Mouse (Mus musculus): ENCODE measurements around the gene Clca3a2. TPM values are rescaled to one million over a fixed set of nuclear protein-coding genes. Genes with fewer than 3 reads are reported as not detected.
"Not testable (repeated sequence)": the region's sequence is repeated elsewhere in the genome, so short reads cannot be mapped to it uniquely, and the experiment has no call there.

Clca3a2 gene
- polyA plus RNA-seq (2016; fragmentation: Nextera tagmentation; extraction: Ambion mirVana): not detected in 2 replicates

- H3K27me3 ChIP-seq (ENCODE audit: poor library complexity, severe bottlenecking); H3K4me3 ChIP-seq; H3K36me3 ChIP-seq (replicated peaks); DNase-seq (ENCODE audit: extremely low spot score, low spot score); H3K4me1 ChIP-seq; H3K27ac ChIP-seq; H3K9me3 ChIP-seq: not testable (repeated sequence)
- 84% methylated on average over 6 of the region's 6 CpGs for WGBS
Measured at GRCm38 (mm10) chr3:144819219-144819618, at the start of gene Clca3a2. Gene Clca3a2, minus strand, starts transcription at chr3:144819494.

GRCm38 (mm10) chr3:144849584-144849983 is 30.3 kb upstream of the Clca3a2 start:
- no peak overlapping the region for H3K27ac ChIP-seq
- H3K4me1 ChIP-seq: no peaks in the 10 kb centered on the region
- H3K9me3 ChIP-seq: no peaks in the 10 kb centered on the region
- H3K4me3 ChIP-seq: no peak overlapping the region
- no peak for DNase-seq (ENCODE audit: extremely low spot score, low spot score)
- no peaks in the 10 kb centered on the region for H3K27me3 ChIP-seq (ENCODE audit: poor library complexity, severe bottlenecking)
- WGBS: 87% methylated on average over 4 of the region's 4 CpGs
- H3K36me3 ChIP-seq (replicated peaks): no peaks in the 10 kb centered on the region

- H3K36me3 ChIP-seq (replicated peaks); H3K27ac ChIP-seq; H3K4me3 ChIP-seq; H3K27me3 ChIP-seq (ENCODE audit: poor library complexity, severe bottlenecking); H3K4me1 ChIP-seq; DNase-seq (ENCODE audit: extremely low spot score, low spot score); H3K9me3 ChIP-seq: not testable (repeated sequence)
- 90% methylated on average over 9 of the region's 9 CpGs for WGBS
Measured at GRCm38 (mm10) chr3:144849014-144849556, 29.8 kb upstream of the Clca3a2 start, which contains the start of gene Clca3b. Gene Clca3b, minus strand, starts transcription at chr3:144849357.

- Histone ChIP-seq H3K4me1 (no peaks in the 10 kb centered on the region), H3K27me3 (ENCODE audit: poor library complexity, severe bottlenecking) (no peaks in the 10 kb centered on the region), H3K27ac (no peak overlapping the region), H3K36me3 (replicated peaks) (no peaks in the 10 kb centered on the region), H3K4me3 (no peak overlapping the region), H3K9me3 (no peaks in the 10 kb centered on the region)
- WGBS: 94% methylated on average over 6 of the region's 6 CpGs
- DNase-seq (ENCODE audit: extremely low spot score, low spot score): no peak
Measured at GRCm38 (mm10) chr3:144827257-144827656, 8.0 kb upstream of the Clca3a2 start.

- WGBS: 27% methylated on average over 10 of the region's 10 CpGs
- Histone ChIP-seq H3K36me3 (replicated peaks) (no peaks in the 10 kb centered on the region), H3K9me3 (no peaks in the 10 kb centered on the region), H3K27me3 (ENCODE audit: poor library complexity, severe bottlenecking) (no peaks in the 10 kb centered on the region), H3K4me1 (no peaks in the 10 kb centered on the region), H3K4me3 (no peak overlapping the region), H3K27ac (no peak overlapping the region)
- peak; percentile 62 for DNase-seq (ENCODE audit: extremely low spot score, low spot score)
Measured at GRCm38 (mm10) chr3:144825151-144825550, 5.9 kb upstream of the Clca3a2 start.

- no peaks in the 10 kb centered on the region for H3K36me3 ChIP-seq (replicated peaks)
- H3K27me3 ChIP-seq (ENCODE audit: poor library complexity, severe bottlenecking): no peaks in the 10 kb centered on the region
- H3K4me3 ChIP-seq: no peak overlapping the region
- WGBS: 80% methylated on average over 5 of the region's 5 CpGs
- no peaks in the 10 kb centered on the region for H3K9me3 ChIP-seq
- DNase-seq (ENCODE audit: extremely low spot score, low spot score): no peak
- no peaks in the 10 kb centered on the region for H3K4me1 ChIP-seq
- H3K27ac ChIP-seq: no peak overlapping the region
Measured at GRCm38 (mm10) chr3:144823331-144823730, 4.0 kb upstream of the Clca3a2 start.

- Histone ChIP-seq H3K36me3 (replicated peaks) (no peaks in the 10 kb centered on the region), H3K9me3 (no peaks in the 10 kb centered on the region), H3K4me3 (no peak overlapping the region), H3K27me3 (ENCODE audit: poor library complexity, severe bottlenecking) (no peaks in the 10 kb centered on the region), H3K27ac (no peak overlapping the region), H3K4me1 (no peaks in the 10 kb centered on the region)
- DNase-seq (ENCODE audit: extremely low spot score, low spot score): no peak
- WGBS: 90% methylated on average over 1 of the region's 1 CpGs
Measured at GRCm38 (mm10) chr3:144820632-144821031, 1.3 kb upstream of the Clca3a2 start.

- H3K4me1 ChIP-seq; H3K36me3 ChIP-seq (replicated peaks); DNase-seq (ENCODE audit: extremely low spot score, low spot score); H3K4me3 ChIP-seq; H3K27ac ChIP-seq; H3K27me3 ChIP-seq (ENCODE audit: poor library complexity, severe bottlenecking); H3K9me3 ChIP-seq: not testable (repeated sequence)
- 92% methylated on average over 6 of the region's 6 CpGs for WGBS
Measured at GRCm38 (mm10) chr3:144813336-144813735, 6.0 kb downstream of the Clca3a2 start.

- 30% methylated on average over 3 of the region's 3 CpGs for WGBS
- Histone ChIP-seq H3K27me3 (ENCODE audit: poor library complexity, severe bottlenecking) (no peaks in the 10 kb centered on the region), H3K9me3 (no peaks in the 10 kb centered on the region), H3K36me3 (replicated peaks) (no peaks in the 10 kb centered on the region), H3K4me3 (no peak overlapping the region), H3K27ac (no peak overlapping the region), H3K4me1 (no peaks in the 10 kb centered on the region)
- no peak for DNase-seq (ENCODE audit: extremely low spot score, low spot score)
Measured at GRCm38 (mm10) chr3:144811821-144812220, 7.5 kb downstream of the Clca3a2 start.

GRCm38 (mm10) chr3:144808153-144808925 is 11.0 kb downstream of the Clca3a2 start:
- 89% methylated on average over 16 of the region's 17 CpGs for WGBS
- H3K27ac ChIP-seq: not testable (repeated sequence)

GRCm38 (mm10) chr3:144806626-144807025 is 12.7 kb downstream of the Clca3a2 start:
- not testable (repeated sequence) for H3K36me3 ChIP-seq (replicated peaks); H3K27me3 ChIP-seq (ENCODE audit: poor library complexity, severe bottlenecking); H3K4me3 ChIP-seq; H3K9me3 ChIP-seq; H3K4me1 ChIP-seq; H3K27ac ChIP-seq; DNase-seq (ENCODE audit: extremely low spot score, low spot score)
- WGBS: 88% methylated on average over 2 of the region's 2 CpGs

More at GRCm38 (mm10) chr3:144808153-144808925, 11.0 kb downstream of the Clca3a2 start:
- H3K36me3 ChIP-seq (replicated peaks); H3K4me3 ChIP-seq; H3K27me3 ChIP-seq (ENCODE audit: poor library complexity, severe bottlenecking); H3K4me1 ChIP-seq; H3K9me3 ChIP-seq; DNase-seq (ENCODE audit: extremely low spot score, low spot score): not testable (repeated sequence)

GRCm38 (mm10) chr3:144801861-144802260 is 17.4 kb downstream of the Clca3a2 start:
- no peaks in the 10 kb centered on the region; the same call in 1 of the 2 replicates for H3K9me3 ChIP-seq
- WGBS: 34% methylated on average over 8 of the region's 8 CpGs
- H3K27ac ChIP-seq: no peak overlapping the region
- H3K4me3 ChIP-seq: no peak overlapping the region
- DNase-seq (ENCODE audit: extremely low spot score, low spot score): peak; percentile 17
- H3K36me3 ChIP-seq (replicated peaks): no peaks in the 10 kb centered on the region
- H3K4me1 ChIP-seq: no peaks in the 10 kb centered on the region
- H3K27me3 ChIP-seq (ENCODE audit: poor library complexity, severe bottlenecking): no peaks in the 10 kb centered on the region

Data from forebrain, embryonic 10.5 days (tissue).